ENCODE assay signal across 8 mouse cellular contexts in genomic region chr15:10713181-10713625, GRCm38 (mm10). TPM values are rescaled to one million over a fixed set of nuclear protein-coding genes. Genes with fewer than 3 reads are reported as not detected.
DNase-seq lines count a peak whose midpoint lies in the region; ATAC-seq and TF ChIP-seq lines count a peak whose summit lies in the region.

No protein-coding gene starts in this region.

- no peak for TF ChIP-seq CTCF in gastrocnemius, adult 2 months (IDR thresholded peaks at IDR 0.05)
- no peak for TF ChIP-seq CTCF in liver, postnatal 0 days (IDR thresholded peaks at IDR 0.05; ENCODE audit: low read depth)

- 0 out of 2 replicates have a peak, but pooled peaks cover 3% of the 10 kb centered on the region for H3K4me1 ChIP-seq in hindbrain, embryonic 11.5 days (replicated peaks; ENCODE audit: control insufficient read depth, insufficient read depth, low read length)
- H3K4me1 ChIP-seq in liver, postnatal 0 days (ENCODE audit: insufficient read depth), result 0 out of 2 replicates have a peak, but pooled peaks cover 2% of the 10 kb centered on the region

- intact Hi-C loops in gastrocnemius, adult 2 months (cut with DNase I), result loop anchor here (5.0 to 10.0 kb wide), 2 partner anchors 228 to 679 kb away; partner anchors contain the start of genes Brix1 and Rad1
- intact Hi-C loops in gastrocnemius, postnatal 36 days (cut with DNase I), result loop anchor here (10.0 kb wide), 1 partner anchor 162 kb away; no protein-coding TSS in a partner anchor

- H3K9me3 ChIP-seq in hindbrain, embryonic 11.5 days (ENCODE audit: control insufficient read depth, low read length), result no peaks in the 10 kb centered on the region
- H3K9me3 ChIP-seq in liver, postnatal 0 days (ENCODE audit: low read length), result no peaks in the 10 kb centered on the region

- peak overlapping the region; percentile 87 for H3K9ac ChIP-seq in hindbrain, embryonic 11.5 days (ENCODE audit: low read depth, low read length)
- peak overlapping the region; percentile 64 for H3K9ac ChIP-seq in liver, postnatal 0 days (replicated peaks)

- H3K27ac ChIP-seq in gastrocnemius, adult 2 months, result peak overlapping the region; percentile 82
- H3K27ac ChIP-seq in hindbrain, embryonic 11.5 days (ENCODE audit: low read depth, low read length), result no peak overlapping the region; the same call in none of the 2 replicates
- no peak overlapping the region for H3K27ac ChIP-seq in liver, postnatal 0 days (ENCODE audit: low read depth)

- no peaks in the 10 kb centered on the region for H3K27me3 ChIP-seq in hindbrain, embryonic 11.5 days (ENCODE audit: control insufficient read depth, insufficient read depth, low read length)
- no peaks in the 10 kb centered on the region for H3K27me3 ChIP-seq in liver, postnatal 0 days (ENCODE audit: insufficient read depth, low read length)

- no peak for TF ChIP-seq EP300 in liver, postnatal 0 days (IDR thresholded peaks at IDR 0.05; ENCODE audit: low read depth)

- WGBS in hindbrain, embryonic 11.5 days, result 4% methylated on average over 13 of the region's 13 CpGs
- 31% methylated on average over 13 of the region's 13 CpGs for WGBS in liver, postnatal 0 days (ENCODE audit: insufficient replicate concordance)

- H3K36me3 ChIP-seq in hindbrain, embryonic 11.5 days (ENCODE audit: control insufficient read depth, insufficient read depth, low read length), result no peaks in the 10 kb centered on the region
- H3K36me3 ChIP-seq in liver, postnatal 0 days (replicated peaks; ENCODE audit: insufficient read depth, low read length), result no peaks in the 10 kb centered on the region

- peak overlapping the region; percentile 91 for H3K4me3 ChIP-seq in gastrocnemius, adult 2 months
- H3K4me3 ChIP-seq in hindbrain, embryonic 11.5 days (ENCODE audit: low read depth, low read length), result peak overlapping the region; percentile 89
- H3K4me3 ChIP-seq in liver, postnatal 0 days (ENCODE audit: low read depth, low read length), result peak overlapping the region; percentile 59

- H3K4me2 ChIP-seq in hindbrain, embryonic 11.5 days (replicated peaks; ENCODE audit: low read depth, low read length), result peak overlapping the region; percentile 83
- H3K4me2 ChIP-seq in liver, postnatal 0 days (ENCODE audit: low read depth, low read length), result peak overlapping the region; percentile 78

- ATAC-seq in hindbrain, embryonic 11.5 days (ENCODE audit: low FRiP score), result peak; percentile 12; the same call in 1 of the 2 replicates
- ATAC-seq in liver, postnatal 0 days, result no peak

- DNase-seq in gastrocnemius, adult 2 months, result no peak
- no peak for DNase-seq in gastrocnemius, postnatal 36 days
- peak; percentile 41 for DNase-seq in Muller cell, postnatal 12 days (ENCODE audit: inconsistent ontology term)
- peak; percentile 59 for DNase-seq in hindbrain, embryonic 11.5 days (ENCODE audit: low spot score)
- no peak for DNase-seq in liver, postnatal 0 days
- no peak for DNase-seq in gastrocnemius, postnatal 4 days (ENCODE audit: low spot score in 2 of 2)
- DNase-seq in layer of hippocampus, adult 9-11 months, result no peak
- no peak for DNase-seq in cerebellum, postnatal 25 days

RNA-seq across cellular contexts. Expression of gene Rai14, which starts 1.2 kb away (rescaled TPM):
- 1 to 10 TPM; 3.6 to 4.0 TPM for total RNA-seq in gastrocnemius, adult 2 months (2021)
- total RNA-seq in gastrocnemius, postnatal 36 days (2021), result 1 to 10 TPM; 2.2 to 3.1 TPM
- polyA plus RNA-seq in hindbrain, embryonic 11.5 days (2014; fragmentation: Nextera tagmentation; extraction: Ambion mirVana), result 86.0 and 93.4 TPM in 2 replicates
- 4.8 and 5.4 TPM in 2 replicates for polyA plus RNA-seq in liver, postnatal 0 days (2015; fragmentation: Nextera tagmentation; extraction: Ambion mirVana)
- 10 to 100 TPM; 15.7 to 19.3 TPM for total RNA-seq in gastrocnemius, postnatal 4 days (2021)

Comparison
In these comparisons a context has a peak if more than half of its experiments do, and no peak if none do; other contexts are left out.
1. DNase-seq: peak in Muller cell, postnatal 12 days (single experiment) and hindbrain, embryonic 11.5 days (single experiment); none in gastrocnemius, adult 2 months (single experiment), gastrocnemius, postnatal 36 days (0 of 2), liver, postnatal 0 days (single experiment), gastrocnemius, postnatal 4 days (0 of 2), layer of hippocampus, adult 9-11 months (single experiment) and cerebellum, postnatal 25 days (0 of 2).
2. Peak in every context shown above with its lines, with median percentiles within 50 percentile points of each other: H3K4me3 ChIP-seq.